Mouse (Mus musculus) heart, embryonic 10.5 days (tissue): Measurements from ENCODE around the gene Galk1. TPM values are rescaled to one million over a fixed set of nuclear protein-coding genes. Genes with fewer than 3 reads are reported as not detected.
"Not testable (repeated sequence)": the region's sequence is repeated elsewhere in the genome, so short reads cannot be mapped to it uniquely, and the experiment has no call there.

Experiments used
- DNase-seq: peaks from one replicate; pipeline ENCODE4 v3.0.0-alpha.2; 2017; ENCODE audit warnings: low spot score
- H3K27ac ChIP-seq: fragments of 300-500 bp; sonication (generic); 2 replicates; pipeline ENCODE4 v1.5.1; 2016; ENCODE audit warnings: mild to moderate bottlenecking
- H3K27me3 ChIP-seq: fragments of 300-500 bp; sonication (generic); 2 replicates; pipeline ENCODE4 v1.6.1; 2016; ENCODE audit warnings: mild to moderate bottlenecking; ENCODE audit not compliant: poor library complexity, insufficient read depth, severe bottlenecking
- H3K36me3 ChIP-seq: fragments of 300-500 bp; sonication (generic); 2 replicates; pipeline ENCODE4 v1.6.1; 2016; ENCODE audit warnings: mild to moderate bottlenecking, moderate library complexity
- H3K4me1 ChIP-seq: fragments of 300-500 bp; sonication (generic); 2 replicates; pipeline ENCODE4 v1.6.1; 2016; ENCODE audit warnings: mild to moderate bottlenecking
- H3K4me3 ChIP-seq: fragments of 300-500 bp; sonication (generic); 2 replicates; pipeline ENCODE4 v1.5.1; 2016; ENCODE audit warnings: mild to moderate bottlenecking, moderate library complexity
- H3K9me3 ChIP-seq: fragments of 300-500 bp; sonication (generic); 2 replicates; pipeline ENCODE4 v1.6.1; 2016; ENCODE audit warnings: mild to moderate bottlenecking, moderate library complexity
- WGBS: fragments of 180-500 bp; shearing (Covaris S2); methylation state at CpG from one replicate; pipeline ENCODE4 v1.1.7; 2016; 5-methylcytosine and 5-hydroxymethylcytosine counted together
- polyA plus RNA-seq: library from polyadenylated mRNA; unstranded; fragments of >200 nt; fragmentation: Nextera tagmentation; extraction: Ambion mirVana; gene quantifications from 2 replicates; pipeline ENCODE4 v1.2.1, GENCODE M21; 2016

Gene Galk1
- polyA plus RNA-seq, 1 experiment from 2014 or later = 273 TPM

GRCm38 (mm10) chr11:116018867-116019266, 6.3 kb upstream of the Galk1 start:
- not testable (repeated sequence) for H3K4me1 ChIP-seq, H3K9me3 ChIP-seq, H3K4me3 ChIP-seq, H3K27ac ChIP-seq, H3K27me3 ChIP-seq, DNase-seq
- peaks cover 22% of the 10 kb centered on the region for H3K36me3 ChIP-seq
- WGBS = 92% methylated on average over 4 of the region's 4 CpGs

GRCm38 (mm10) chr11:116018106-116018505, 5.6 kb upstream of the Galk1 start:
- 23% methylated on average over 6 of the region's 6 CpGs for whole genome bisulfite sequencing
- Histone ChIP-seq H3K9me3 (no peaks in the 10 kb centered on the region), H3K4me3 (no peak overlapping the region), H3K36me3 (peaks cover 15% of the 10 kb centered on the region), H3K27ac (no peak overlapping the region), H3K27me3 (no peaks in the 10 kb centered on the region), H3K4me1 (peaks cover under 1% of the 10 kb centered on the region)
- DNase-seq = no peak

GRCm38 (mm10) chr11:116014821-116015220, 2.3 kb upstream of the Galk1 start:
- WGBS = 72% methylated on average over 8 of the region's 8 CpGs

DNA sequence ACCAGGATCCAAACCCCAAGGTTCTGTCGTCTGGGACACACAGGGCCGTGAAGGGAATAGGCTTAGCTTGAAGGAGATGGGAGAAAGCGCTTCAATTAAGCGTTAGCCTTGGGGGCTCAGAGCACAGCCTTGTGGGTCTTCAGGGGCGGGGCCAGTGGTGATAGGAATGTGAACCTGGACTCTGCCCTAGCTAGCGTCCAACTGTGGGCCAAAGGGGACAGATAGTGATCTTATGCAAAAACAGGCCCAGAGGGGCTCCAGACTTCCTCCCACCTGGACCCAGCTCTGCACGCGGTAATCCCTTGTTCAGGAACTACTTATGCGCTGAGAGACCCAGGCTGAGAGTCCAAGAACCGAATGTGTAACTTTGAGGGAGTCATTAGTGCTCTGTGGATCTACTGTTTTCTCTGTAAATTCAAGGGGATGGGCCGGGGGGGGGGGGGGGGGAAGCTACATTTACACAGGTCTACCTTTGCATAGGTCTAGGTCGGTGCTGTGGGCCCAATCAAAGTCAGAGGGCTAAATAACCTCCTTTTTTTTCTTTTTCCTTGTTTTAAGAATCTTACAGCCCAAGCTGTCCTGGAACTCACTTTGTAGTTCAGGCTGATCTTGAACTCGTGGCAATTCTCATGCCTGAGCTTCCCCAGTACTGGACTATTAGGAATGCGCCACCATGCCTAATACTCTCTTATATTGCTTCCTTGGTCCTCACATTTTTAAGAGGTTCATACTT, 824 bp downstream of the Galk1 start:
- H3K27me3 ChIP-seq = no peaks in the 10 kb centered on the region
- no peak for DNase-seq
- 20% methylated on average over 14 of the region's 14 CpGs for WGBS

More at GRCm38 (mm10) chr11:116014821-116015220, 2.3 kb upstream of the Galk1 start:
- peaks cover 29% of the 10 kb centered on the region for H3K4me1 ChIP-seq
- no peak for DNase-seq
- H3K36me3 ChIP-seq = peaks cover 10% of the 10 kb centered on the region
- H3K27ac ChIP-seq = no peak overlapping the region
- H3K27me3 ChIP-seq = no peaks in the 10 kb centered on the region
- H3K4me3 ChIP-seq = no peak overlapping the region
- no peaks in the 10 kb centered on the region for H3K9me3 ChIP-seq

GRCm38 (mm10) chr11:116010948-116011347, 1.6 kb downstream of the Galk1 start:
- no peaks in the 10 kb centered on the region for H3K27me3 ChIP-seq
- H3K36me3 ChIP-seq = peaks cover 43% of the 10 kb centered on the region
- no peaks in the 10 kb centered on the region for H3K9me3 ChIP-seq
- WGBS = 84% methylated on average over 5 of the region's 5 CpGs
- peaks cover 34% of the 10 kb centered on the region for H3K4me1 ChIP-seq
- no peak for DNase-seq
- H3K27ac ChIP-seq = no peak overlapping the region
- H3K4me3 ChIP-seq = 0 out of 2 replicates have a peak overlapping the region, but pooled peaks have one; percentile 71

More for the DNA sequence above, 824 bp downstream of the Galk1 start:
- Histone ChIP-seq H3K36me3 (peaks cover 39% of the 10 kb centered on the region), H3K27ac (peak overlapping the region; percentile 93), H3K4me1 (peaks cover 29% of the 10 kb centered on the region), H3K4me3 (peak overlapping the region; percentile 71), H3K9me3 (no peaks in the 10 kb centered on the region)

GRCm38 (mm10) chr11:116010146-116010545, 2.4 kb downstream of the Galk1 start:
- no peaks in the 10 kb centered on the region for H3K27me3 ChIP-seq
- 92% methylated on average over 8 of the region's 8 CpGs for WGBS
- H3K4me3 ChIP-seq = no peak overlapping the region
- H3K4me1 ChIP-seq = peaks cover 42% of the 10 kb centered on the region
- no peak overlapping the region for H3K27ac ChIP-seq
- no peaks in the 10 kb centered on the region for H3K9me3 ChIP-seq
- DNase-seq = no peak
- H3K36me3 ChIP-seq = peaks cover 43% of the 10 kb centered on the region

GRCm38 (mm10) chr11:116009661-116010060, 2.9 kb downstream of the Galk1 start:
- Histone ChIP-seq H3K36me3 (peaks cover 43% of the 10 kb centered on the region), H3K4me1 (peaks cover 47% of the 10 kb centered on the region), H3K27me3 (no peaks in the 10 kb centered on the region), H3K4me3 (no peak overlapping the region), H3K9me3 (no peaks in the 10 kb centered on the region), H3K27ac (no peak overlapping the region)
- WGBS = 91% methylated on average over 11 of the region's 11 CpGs
- DNase-seq = no peak

DNA sequence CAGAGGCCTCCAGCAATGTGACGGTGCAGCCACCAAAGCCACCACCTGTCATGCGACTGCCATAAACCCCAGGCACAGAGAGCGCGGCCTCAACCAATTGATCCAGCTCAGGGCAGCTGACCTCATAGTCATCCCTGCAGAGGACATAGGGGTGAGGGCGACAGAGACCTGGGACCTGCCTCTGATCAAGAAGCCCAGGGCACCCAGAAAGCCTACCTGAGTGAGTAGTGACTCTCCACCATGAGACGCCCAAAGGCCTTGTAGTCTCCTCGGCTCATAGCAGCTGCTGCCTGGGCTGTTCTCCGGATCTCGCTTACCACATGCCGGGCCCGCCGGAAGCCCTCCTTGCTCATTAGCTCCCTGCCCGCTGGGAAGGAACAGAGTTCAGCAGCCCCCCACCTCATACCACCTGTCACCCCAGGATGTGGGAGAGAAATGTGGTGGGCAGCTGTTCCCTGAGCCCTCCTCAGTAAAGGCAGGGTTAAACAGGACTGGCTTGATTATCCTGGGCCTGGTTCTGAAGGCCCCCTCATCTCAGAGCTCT, 3.6 kb downstream of the Galk1 start:
- H3K27ac ChIP-seq = no peak overlapping the region
- H3K36me3 ChIP-seq = peaks cover 43% of the 10 kb centered on the region
- H3K4me1 ChIP-seq = peaks cover 53% of the 10 kb centered on the region
- no peaks in the 10 kb centered on the region for H3K9me3 ChIP-seq
- DNase-seq = no peak
- H3K27me3 ChIP-seq = no peaks in the 10 kb centered on the region
- H3K4me3 ChIP-seq = no peak overlapping the region
- 89% methylated on average over 13 of the region's 13 CpGs for whole genome bisulfite sequencing

DNA sequence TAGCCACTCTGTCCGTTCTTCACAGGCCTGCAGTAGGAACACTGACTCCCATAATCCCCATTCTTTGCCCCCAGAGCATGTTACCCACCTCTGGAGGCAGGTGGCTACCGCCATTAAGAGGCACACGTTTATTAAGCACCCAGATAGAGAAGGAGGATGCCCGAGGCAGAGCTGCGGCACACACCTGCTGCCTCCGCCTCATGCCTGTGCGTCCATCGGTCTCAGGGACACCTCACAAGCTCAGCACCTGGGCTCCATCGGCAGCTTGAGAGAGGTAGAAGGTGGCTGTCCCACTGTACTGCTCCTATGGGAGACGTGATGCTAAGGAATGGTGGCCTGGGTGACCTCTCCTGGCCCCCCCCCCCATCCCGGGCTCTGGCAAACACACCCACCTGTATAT, 4.1 kb downstream of the Galk1 start:
- DNase-seq = no peak
- Histone ChIP-seq H3K4me1 (peaks cover 53% of the 10 kb centered on the region), H3K4me3 (no peak overlapping the region), H3K27ac (no peak overlapping the region), H3K9me3 (no peaks in the 10 kb centered on the region), H3K36me3 (peaks cover 43% of the 10 kb centered on the region), H3K27me3 (no peaks in the 10 kb centered on the region)
- WGBS = 91% methylated on average over 11 of the region's 11 CpGs

DNA sequence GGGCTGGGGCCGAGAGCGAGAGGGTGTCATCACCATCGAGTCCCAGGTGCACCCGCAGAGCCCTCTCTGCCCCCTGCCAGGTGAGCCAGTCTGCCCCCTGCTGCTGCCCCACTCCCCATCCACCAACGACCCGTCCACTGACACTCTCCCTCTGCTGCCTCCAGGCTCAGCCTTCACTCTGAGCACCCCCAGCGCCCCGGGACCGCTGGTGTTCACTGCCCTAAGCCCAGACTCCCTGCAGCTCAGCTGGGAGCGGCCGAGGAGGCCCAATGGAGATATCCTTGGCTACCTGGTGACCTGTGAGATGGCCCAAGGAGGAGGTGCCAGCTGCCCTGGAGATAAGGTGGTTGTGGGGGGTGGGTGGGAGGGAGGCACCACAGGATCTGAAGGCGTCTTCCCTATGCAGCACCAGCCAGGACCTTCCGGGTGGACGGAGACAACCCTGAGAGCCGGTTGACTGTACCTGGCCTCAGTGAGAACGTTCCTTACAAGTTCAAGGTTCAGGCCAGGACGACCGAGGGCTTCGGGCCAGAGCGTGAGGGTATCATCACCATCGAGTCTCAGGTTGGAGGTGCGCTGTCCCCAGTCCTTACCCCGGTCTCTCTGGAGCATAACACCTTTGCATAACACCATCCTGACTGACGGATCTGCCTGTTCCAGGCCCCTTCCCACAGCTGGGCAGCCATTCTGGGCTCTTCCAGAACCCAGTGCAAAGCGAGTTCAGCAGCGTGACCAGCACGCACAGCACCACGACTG, 5.2 kb downstream of the Galk1 start:
- no peak overlapping the region for H3K27ac ChIP-seq
- DNase-seq = no peak
- H3K27me3 ChIP-seq = no peaks in the 10 kb centered on the region
- H3K4me1 ChIP-seq = peaks cover 44% of the 10 kb centered on the region
- H3K9me3 ChIP-seq = no peaks in the 10 kb centered on the region
- peaks cover 43% of the 10 kb centered on the region for H3K36me3 ChIP-seq
- no peak overlapping the region for H3K4me3 ChIP-seq
- 84% methylated on average over 28 of the region's 28 CpGs for WGBS

GRCm38 (mm10) chr11:116005701-116006419, 6.7 kb downstream of the Galk1 start:
- 63% methylated on average over 9 of the region's 9 CpGs for WGBS
- Histone ChIP-seq H3K27ac (peak overlapping the region; percentile 89), H3K9me3 (no peaks in the 10 kb centered on the region), H3K36me3 (peaks cover 43% of the 10 kb centered on the region), H3K4me1 (peaks cover 32% of the 10 kb centered on the region), H3K4me3 (peak overlapping the region; percentile 60; the same call in 1 of the 2 replicates), H3K27me3 (no peaks in the 10 kb centered on the region; the same call in 1 of the 2 replicates)
- DNase-seq = no peak

GRCm38 (mm10) chr11:116004840-116005700, 7.4 kb downstream of the Galk1 start:
- H3K36me3 ChIP-seq = peaks cover 36% of the 10 kb centered on the region
- 5% methylated on average over 54 of the region's 54 CpGs for WGBS
- H3K27ac ChIP-seq = peak overlapping the region; percentile 89
- DNase-seq = peak; percentile 94
- H3K27me3 ChIP-seq = peaks cover 7% of the 10 kb centered on the region; the same call in 1 of the 2 replicates
- H3K9me3 ChIP-seq = no peaks in the 10 kb centered on the region
- peaks cover 24% of the 10 kb centered on the region for H3K4me1 ChIP-seq
- peak overlapping the region; percentile 60 for H3K4me3 ChIP-seq
